14 mouse cellular contexts compared by ENCODE assay signal in genomic region chr19:56555972-56556371, GRCm38 (mm10). TPM values are rescaled to one million over a fixed set of nuclear protein-coding genes. Genes with fewer than 3 reads are reported as not detected.
DNase-seq lines count a peak whose midpoint lies in the region; ATAC-seq and TF ChIP-seq lines count a peak whose summit lies in the region.
"Had no signal": no experiment of that assay in that cellular context is flagged by ENCODE, and none has a peak within 500 bp of the region (broad histone marks: within the 10 kb centered on the region; RNA-seq: fewer than 3 reads in every experiment).

No protein-coding gene starts in this region.

- H3K4me3 ChIP-seq in liver, postnatal 0 days (ENCODE audit: low read depth, low read length) = no peak overlapping the region
- no peak overlapping the region for H3K4me3 ChIP-seq in liver, embryonic 12.5 days
- no peak overlapping the region for H3K4me3 ChIP-seq in heart, embryonic 14.5 days (ENCODE audit: control insufficient read depth in 1 of 2, insufficient read depth in 1 of 2, low read depth in 1 of 2, low read length in 2 of 2)
- H3K4me3 ChIP-seq: embryonic facial prominence, embryonic 13.5 days; hindbrain, embryonic 13.5 days had no signal

- WGBS in liver, postnatal 0 days (ENCODE audit: insufficient replicate concordance) = 39% methylated on average over 5 of the region's 5 CpGs
- WGBS in liver, embryonic 12.5 days (ENCODE audit: insufficient replicate concordance) = 40% methylated on average over 5 of the region's 5 CpGs
- 12% methylated on average over 5 of the region's 5 CpGs for WGBS in heart, embryonic 14.5 days

- H3K36me3 ChIP-seq in liver, postnatal 0 days (replicated peaks; ENCODE audit: insufficient read depth, low read length) = peaks cover 39% of the 10 kb centered on the region
- peaks cover 83% of the 10 kb centered on the region for H3K36me3 ChIP-seq in liver, embryonic 12.5 days
- peaks cover 54% of the 10 kb centered on the region for H3K36me3 ChIP-seq in heart, embryonic 14.5 days (ENCODE audit: control insufficient read depth, insufficient read depth, low read length)

- TF ChIP-seq CTCF in liver, postnatal 0 days (IDR thresholded peaks at IDR 0.05; ENCODE audit: low read depth) = no peak

- no peaks in the 10 kb centered on the region for H3K27me3 ChIP-seq in liver, postnatal 0 days (ENCODE audit: insufficient read depth, low read length)
- H3K27me3 ChIP-seq in liver, embryonic 12.5 days (replicated peaks) = no peaks in the 10 kb centered on the region
- H3K27me3 ChIP-seq in heart, embryonic 14.5 days (ENCODE audit: control insufficient read depth, insufficient read depth, low read length) = no peaks in the 10 kb centered on the region
- H3K27me3 ChIP-seq: embryonic facial prominence, embryonic 13.5 days; hindbrain, embryonic 13.5 days had no signal

- no peak for DNase-seq in liver, postnatal 0 days
- peak; percentile 81 for DNase-seq in adrenal gland, adult 2 months
- DNase-seq in left cerebral cortex, adult 18-20 months (ENCODE audit: low spot score in 2 of 2) = no peak
- no peak for DNase-seq in left cerebral cortex, adult 9 months (ENCODE audit: low spot score in 2 of 2)
- DNase-seq: cerebellum, adult 9-10 months; forebrain, postnatal 0 days; kidney, postnatal 10 days; retina, postnatal 1 day had no signal

- no peak overlapping the region for H3K4me2 ChIP-seq in liver, postnatal 0 days (ENCODE audit: low read depth, low read length)
- no peak overlapping the region for H3K4me2 ChIP-seq in liver, embryonic 12.5 days
- peak overlapping the region; percentile 20; the same call in 1 of the 2 replicates for H3K4me2 ChIP-seq in heart, embryonic 14.5 days (ENCODE audit: low read length)
- H3K4me2 ChIP-seq: embryonic facial prominence, embryonic 13.5 days; hindbrain, embryonic 13.5 days had no signal

- no peak overlapping the region; the same call in 1 of the 2 replicates for H3K27ac ChIP-seq in liver, postnatal 0 days (ENCODE audit: low read depth)
- no peak overlapping the region for H3K27ac ChIP-seq in liver, embryonic 12.5 days
- peak overlapping the region in 1 of 2 experiments; percentile 11; a peak in 2 of 4 replicates for H3K27ac ChIP-seq in heart, embryonic 14.5 days (replicated peaks in 1 of 2; ENCODE audit: control insufficient read depth in 1 of 2, insufficient read depth in 1 of 2, low read depth in 2 of 2, low read length in 2 of 2)
- H3K27ac ChIP-seq: embryonic facial prominence, embryonic 13.5 days; hindbrain, embryonic 13.5 days had no signal

- no peak for TF ChIP-seq EP300 in liver, postnatal 0 days (IDR thresholded peaks at IDR 0.05; ENCODE audit: low read depth)

- H3K9me3 ChIP-seq in liver, postnatal 0 days (ENCODE audit: low read length) = no peaks in the 10 kb centered on the region
- H3K9me3 ChIP-seq in liver, embryonic 12.5 days (replicated peaks) = no peaks in the 10 kb centered on the region
- no peaks in the 10 kb centered on the region for H3K9me3 ChIP-seq in heart, embryonic 14.5 days (ENCODE audit: control insufficient read depth, low read length)
- H3K9me3 ChIP-seq: embryonic facial prominence, embryonic 13.5 days; hindbrain, embryonic 13.5 days had no signal

- H3K4me1 ChIP-seq in liver, postnatal 0 days (ENCODE audit: insufficient read depth) = peaks cover 2% of the 10 kb centered on the region; the same call in 1 of the 2 replicates
- H3K4me1 ChIP-seq in liver, embryonic 12.5 days = peaks cover 7% of the 10 kb centered on the region
- peaks cover 0 to 7% of the 10 kb centered on the region in 2 experiments; a peak in 2 of 4 replicates for H3K4me1 ChIP-seq in heart, embryonic 14.5 days (ENCODE audit: control insufficient read depth in 2 of 2, insufficient read depth in 2 of 2, low read length in 2 of 2)
- H3K4me1 ChIP-seq: embryonic facial prominence, embryonic 13.5 days had no signal

- ATAC-seq in liver, postnatal 0 days = peak; percentile 41
- no peak for ATAC-seq in liver, embryonic 12.5 days
- no peak for ATAC-seq in heart, embryonic 14.5 days (ENCODE audit: insufficient number of reproducible peaks, insufficient read depth, low FRiP score, low read depth)
- ATAC-seq in neutrophil, adult 5-6 weeks (ENCODE audit: extremely low read depth, insufficient number of reproducible peaks, low FRiP score, poor library complexity, severe bottlenecking) = peak; percentile 77
- ATAC-seq in inflammation-experienced regulatory T-cells, adult 6 months = no peak
- ATAC-seq: forebrain, postnatal 0 days had no signal

- no peak overlapping the region for H3K9ac ChIP-seq in liver, postnatal 0 days (replicated peaks)
- H3K9ac ChIP-seq in liver, embryonic 12.5 days = no peak overlapping the region
- H3K9ac ChIP-seq in heart, embryonic 14.5 days (ENCODE audit: low read length) = no peak overlapping the region
- H3K9ac ChIP-seq: embryonic facial prominence, embryonic 13.5 days; forebrain, postnatal 0 days; hindbrain, embryonic 13.5 days had no signal

RNA-seq across cellular contexts. Expression of gene Nhlrc2, which starts 7.9 kb away (rescaled TPM):
- polyA plus RNA-seq in liver, postnatal 0 days (2015; fragmentation: Nextera tagmentation; extraction: Ambion mirVana) = 6.5 and 6.6 TPM in 2 replicates
- 11.1 and 12.0 TPM in 2 replicates for polyA plus RNA-seq in liver, embryonic 12.5 days (2016; fragmentation: Nextera tagmentation; extraction: Ambion mirVana)
- 10 to 100 TPM; 15.9 to 16.0 TPM for total RNA-seq in adrenal gland, adult 2 months (2021)
- polyA plus RNA-seq in adrenal gland, adult 2 months (2012; rRNA removed) = 3.3 and 3.8 TPM in 2 replicates
- polyA plus RNA-seq in heart, embryonic 14.5 days (2014; fragmentation: Nextera tagmentation; extraction: Ambion mirVana) = 17.8 and 18.6 TPM in 2 replicates
- 19.0 and 19.4 TPM in 2 replicates for total RNA-seq in neutrophil, adult 5-6 weeks (2017)
- 10 to 100 TPM; 14.1 to 15.2 TPM for total RNA-seq in left cerebral cortex, adult 18-20 months (2021)
- 1 to 10 TPM; 5.7 to 8.1 (median 7.1) TPM for polyA plus RNA-seq in inflammation-experienced regulatory T-cells, adult 6 months (2017; shearing (Covaris generic))

RNA-seq across cellular contexts. Expression of gene Dclre1a, which starts 8.0 kb away (rescaled TPM):
- polyA plus RNA-seq in liver, postnatal 0 days (2015; fragmentation: Nextera tagmentation; extraction: Ambion mirVana) = 12.1 and 14.8 TPM in 2 replicates
- 18.9 and 19.3 TPM in 2 replicates for polyA plus RNA-seq in liver, embryonic 12.5 days (2016; fragmentation: Nextera tagmentation; extraction: Ambion mirVana)
- total RNA-seq in adrenal gland, adult 2 months (2021) = 1 to 10 TPM; 8.0 to 8.9 TPM
- polyA plus RNA-seq in adrenal gland, adult 2 months (2012; rRNA removed) = 2.4 and 2.5 TPM in 2 replicates
- 12.4 and 15.8 TPM in 2 replicates for polyA plus RNA-seq in heart, embryonic 14.5 days (2014; fragmentation: Nextera tagmentation; extraction: Ambion mirVana)
- 2.9 and 4.3 TPM in 2 replicates for total RNA-seq in neutrophil, adult 5-6 weeks (2017)
- total RNA-seq in left cerebral cortex, adult 18-20 months (2021) = 10 to 100 TPM in 1 of 2 experiments, 1 to 10 TPM in 1; 9.0 to 10.1 TPM
- 10 to 100 TPM in 1 of 3 experiments, 1 to 10 TPM in 2; 8.0 to 15.1 (median 8.9) TPM for polyA plus RNA-seq in inflammation-experienced regulatory T-cells, adult 6 months (2017; shearing (Covaris generic))

Comparison
In these comparisons a context has a peak if more than half of its experiments do, and no peak if none do; other contexts are left out.
1. ATAC-seq: peak in liver, postnatal 0 days (single experiment) and neutrophil, adult 5-6 weeks (single experiment); none in liver, embryonic 12.5 days (single experiment), heart, embryonic 14.5 days (single experiment) and inflammation-experienced regulatory T-cells, adult 6 months (single experiment).